Mouse (Mus musculus) limb, embryonic 14.5 days (tissue): Measurements from ENCODE around the gene Cd164l2. TPM values are rescaled to one million over a fixed set of nuclear protein-coding genes. Genes with fewer than 3 reads are reported as not detected.

ENCODE experiments used
- ATAC-seq: fragments of 200-750 bp; cut with Nextera tagmentation; 2 replicates; pipeline ENCODE4 v1.8.0; 2017; ENCODE audit warnings: low read depth, moderate number of reproducible peaks, moderate TSS enrichment; ENCODE audit not compliant: low FRiP score
- DNase-seq: peaks from one replicate; pipeline ENCODE4 v3.0.0-alpha.2; 2015; ENCODE audit warnings: low spot score
- H3K27ac ChIP-seq: fragments of 300-500 bp; sonication (generic); replicated peaks from 2 replicates; pipeline ENCODE4 v1.5.1; 2014; ENCODE audit warnings: low read depth, mild to moderate bottlenecking, low read length, moderate library complexity, mixed read lengths
- H3K27me3 ChIP-seq: fragments of 300-500 bp; sonication (generic); 2 replicates; pipeline ENCODE4 v1.6.1; 2014; ENCODE audit warnings: low read length, mixed read lengths; ENCODE audit not compliant: control insufficient read depth, insufficient read depth
- H3K36me3 ChIP-seq: fragments of 300-500 bp; sonication (generic); 2 replicates; pipeline ENCODE4 v1.6.1; 2014; ENCODE audit warnings: mild to moderate bottlenecking, low read length, moderate library complexity, mixed read lengths; ENCODE audit not compliant: control insufficient read depth, insufficient read depth
- H3K4me1 ChIP-seq: fragments of 300-500 bp; sonication (generic); 2 replicates; pipeline ENCODE4 v1.6.1; 2014; ENCODE audit warnings: antibody characterized with exemption, low read length, mixed read lengths; ENCODE audit not compliant: control insufficient read depth, insufficient read depth
- H3K4me2 ChIP-seq: fragments of 300-500 bp; sonication (generic); replicated peaks from 2 replicates; pipeline ENCODE4 v1.6.1; 2014; ENCODE audit warnings: low read depth, mild to moderate bottlenecking, low read length, moderate library complexity; ENCODE audit not compliant: severe bottlenecking
- H3K4me3 ChIP-seq: fragments of 300-500 bp; sonication (generic); replicated peaks from 2 replicates; pipeline ENCODE4 v1.5.1; 2014; ENCODE audit warnings: low read length
- H3K9ac ChIP-seq: fragments of 300-500 bp; sonication (generic); 2 replicates; pipeline ENCODE4 v1.6.1; 2014; ENCODE audit warnings: mild to moderate bottlenecking, low read depth, low read length, moderate library complexity; ENCODE audit not compliant: severe bottlenecking
- H3K9me3 ChIP-seq: fragments of 300-500 bp; sonication (generic); 2 replicates; pipeline ENCODE4 v1.6.1; 2016; ENCODE audit warnings: low read length; ENCODE audit not compliant: control insufficient read depth
- POLR2A ChIP-seq: fragments of 200-500 bp; IDR thresholded peaks from 2 replicates; pipeline ENCODE4 v1.8.0; 2012; ENCODE audit warnings: inconsistent platforms, mild to moderate bottlenecking, moderate library complexity, borderline replicate concordance; ENCODE audit not compliant: insufficient read depth, insufficient read length; ENCODE audit errors: extremely low read depth
- WGBS: fragments of 180-500 bp; shearing (Covaris S2); extraction: QIAGEN DNeasy Blood & Tissue Kit; methylation state at CpG from one replicate; pipeline ENCODE4 v1.1.7; 2014; 5-methylcytosine and 5-hydroxymethylcytosine counted together
- polyA plus RNA-seq, 2 experiments: library from polyadenylated mRNA; depleted of rRNA in 1 of 2; stranded (reverse) in 1 of 2; unstranded in 1 of 2; fragments of >200 nt; fragmentation: Nextera tagmentation in 1 of 2; extraction: Ambion mirVana in 1 of 2; gene quantifications; 2 replicates each; pipeline versions ENCODE4 v1.2.1 to v1.2.3; 2012 to 2014

Cd164l2 gene
- polyA plus RNA-seq, 2 experiments: 3.2 to 6.3 TPM

GRCm38 (mm10) chr4:133247072-133247471, 35.1 kb downstream of the Cd164l2 start:
- Histone ChIP-seq H3K27ac (no peak overlapping the region), H3K4me2 (peak overlapping the region; percentile 13; the same call in 1 of the 2 replicates), H3K36me3 (no peaks in the 10 kb centered on the region), H3K9ac (no peak overlapping the region), H3K4me1 (peaks cover 6% of the 10 kb centered on the region), H3K27me3 (peaks cover 29% of the 10 kb centered on the region), H3K4me3 (no peak overlapping the region), H3K9me3 (no peaks in the 10 kb centered on the region)
- 21% methylated on average over 15 of the region's 15 CpGs for WGBS
- DNase-seq (no peak), ATAC-seq (no peak)
- no peak for TF ChIP-seq POLR2A

- TF ChIP-seq POLR2A: no peak
- WGBS: 69% methylated on average over 13 of the region's 13 CpGs
- no peaks in the 10 kb centered on the region for H3K9me3 ChIP-seq
- H3K36me3 ChIP-seq: no peaks in the 10 kb centered on the region
- H3K4me1 ChIP-seq: peaks cover 6% of the 10 kb centered on the region; the same call in 1 of the 2 replicates
- ATAC-seq (no peak), DNase-seq (no peak)
- no peak overlapping the region for H3K9ac ChIP-seq
- no peak overlapping the region for H3K27ac ChIP-seq
- H3K4me3 ChIP-seq: no peak overlapping the region
- H3K27me3 ChIP-seq: peaks cover 31% of the 10 kb centered on the region
- H3K4me2 ChIP-seq: no peak overlapping the region
These were observed 36.0 kb downstream of the Cd164l2 start for GRCm38 (mm10) chr4:133247806-133248449.

GRCm38 (mm10) chr4:133250609-133251008, 38.7 kb downstream of the Cd164l2 start:
- peak overlapping the region; percentile 38 for H3K4me3 ChIP-seq
- no peak overlapping the region for H3K27ac ChIP-seq
- WGBS: 4% methylated on average over 22 of the region's 22 CpGs
- peak overlapping the region; percentile 45; the same call in 1 of the 2 replicates for H3K9ac ChIP-seq
- peak overlapping the region; percentile 64 for H3K4me2 ChIP-seq
- no peaks in the 10 kb centered on the region for H3K9me3 ChIP-seq
- peaks cover 6% of the 10 kb centered on the region; the same call in 1 of the 2 replicates for H3K4me1 ChIP-seq
- DNase-seq (peak; percentile 74), ATAC-seq (no peak)
- H3K36me3 ChIP-seq: no peaks in the 10 kb centered on the region
- H3K27me3 ChIP-seq: peaks cover 28% of the 10 kb centered on the region
- TF ChIP-seq POLR2A: no peak

GRCm38 (mm10) chr4:133251214-133251613, 39.3 kb downstream of the Cd164l2 start:
- Histone ChIP-seq H3K36me3 (no peaks in the 10 kb centered on the region), H3K4me2 (peak overlapping the region; percentile 64), H3K9ac (peak overlapping the region; percentile 45; the same call in 1 of the 2 replicates), H3K4me3 (peak overlapping the region; percentile 38), H3K27me3 (peaks cover 29% of the 10 kb centered on the region), H3K9me3 (no peaks in the 10 kb centered on the region), H3K4me1 (peaks cover 6% of the 10 kb centered on the region; the same call in 1 of the 2 replicates), H3K27ac (no peak overlapping the region)
- DNase-seq (no peak), ATAC-seq (0 out of 2 replicates have a peak, but pooled peaks have one; percentile 35)
- WGBS: 1% methylated on average over 27 of the region's 31 CpGs
- TF ChIP-seq POLR2A: no peak

GRCm38 (mm10) chr4:133252089-133252488, 40.2 kb downstream of the Cd164l2 start:
- H3K27me3 ChIP-seq: peaks cover 35% of the 10 kb centered on the region

More at GRCm38 (mm10) chr4:133252089-133252488, 40.2 kb downstream of the Cd164l2 start:
- Histone ChIP-seq H3K9ac (no peak overlapping the region), H3K9me3 (no peaks in the 10 kb centered on the region), H3K4me2 (no peak overlapping the region), H3K4me1 (peaks cover 6% of the 10 kb centered on the region; the same call in 1 of the 2 replicates), H3K4me3 (no peak overlapping the region), H3K36me3 (no peaks in the 10 kb centered on the region), H3K27ac (no peak overlapping the region)
- no peak for TF ChIP-seq POLR2A
- ATAC-seq (no peak), DNase-seq (no peak)
- WGBS: 32% methylated on average over 4 of the region's 4 CpGs
